Mouse (Mus musculus) left cerebral cortex, adult 8-10 months (tissue): Measurements from ENCODE around the gene Necab2. TPM values are rescaled to one million over a fixed set of nuclear protein-coding genes. Genes with fewer than 3 reads are reported as not detected.

Experiments used
- DNase-seq, 2 experiments: peaks; one replicate each; pipeline ENCODE4 v3.0.0; 2022; ENCODE audit warnings: low spot score in 2 of 2
- total RNA-seq, 4 experiments: library from RNA; stranded (reverse); gene quantifications; 2 replicates each; pipeline ENCODE4 v1.2.4; 2022

Gene Necab2
- total RNA-seq, 4 experiments from 2014 or later: 91.8 to 100.0 (median 96.7) TPM

DNA sequence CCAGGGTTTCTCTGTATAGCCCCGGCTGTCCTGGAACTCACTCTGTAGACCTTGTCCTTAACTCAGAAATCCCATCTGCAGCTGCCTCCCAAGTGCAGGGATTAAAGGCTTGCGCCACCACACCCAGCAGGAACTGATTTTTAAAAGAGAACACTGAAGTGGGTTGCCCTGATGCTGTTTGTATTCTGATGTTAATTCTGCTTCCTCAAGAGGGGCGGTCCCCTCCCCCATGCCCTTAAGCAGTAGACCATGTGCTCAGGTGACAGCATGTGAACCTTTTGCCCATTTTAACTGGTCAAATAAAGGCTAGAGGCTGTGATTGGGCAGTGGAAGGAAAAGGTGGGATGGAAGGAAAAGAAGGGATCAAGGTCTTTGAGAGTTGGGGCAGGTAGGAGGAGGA lies 69.2 kb downstream of the Necab2 start:
- DNase-seq: no peak

GRCm38 (mm10) chr8:119516674-119517073 lies 70.2 kb downstream of the Necab2 start:
- DNase-seq: no peak

GRCm38 (mm10) chr8:119520102-119520501 lies 73.6 kb downstream of the Necab2 start:
- DNase-seq: no peak

Other genes with a start within 250 kb of the Necab2 start
- 100 to 1,000 TPM; 313 to 317 (median 316) TPM for gene Hsbp1, start 102.2 kb upstream of the Necab2 start, total RNA-seq
- gene Mlycd, start 51.8 kb upstream of the Necab2 start, total RNA-seq: 10 to 100 TPM; 29.0 to 31.0 (median 30.1) TPM
- gene Osgin1, start 12.6 kb upstream of the Necab2 start, total RNA-seq: 1 to 10 TPM in 1 of 4 experiments, under 1 TPM in 3; 0.39 to 1.5 (median 0.74) TPM
- under 1 TPM; 0.46 to 0.99 (median 0.71) TPM for gene Slc38a8, start 55.0 kb downstream of the Necab2 start, total RNA-seq
- 10 to 100 TPM; 73.0 to 83.3 (median 78.8) TPM for gene Mbtps1, start 112.0 kb downstream of the Necab2 start, total RNA-seq
- gene Hsdl1, start 128.5 kb downstream of the Necab2 start, total RNA-seq: 10 to 100 TPM; 51.4 to 63.6 (median 55.2) TPM
- under 1 TPM in 3 of 4 experiments, not detected in 1; 0.33 to 0.59 (median 0.44) TPM for gene Dnaaf1, start 128.5 kb downstream of the Necab2 start, total RNA-seq
- 10 to 100 TPM in 1 of 4 experiments, 1 to 10 TPM in 3; 8.6 to 10.2 (median 9.7) TPM for gene Taf1c, start 158.5 kb downstream of the Necab2 start, total RNA-seq
- 1 to 10 TPM in 3 of 4 experiments, under 1 TPM in 1; 0.50 to 1.2 (median 1.2) TPM for gene Adad2, start 166.0 kb downstream of the Necab2 start, total RNA-seq
- 1 to 10 TPM; 2.5 to 3.3 (median 2.7) TPM for gene Kcng4, start 189.0 kb downstream of the Necab2 start, total RNA-seq
- gene Wfdc1, start 219.6 kb downstream of the Necab2 start, total RNA-seq: 1 to 10 TPM; 6.0 to 8.4 (median 7.4) TPM